Mouse (Mus musculus) bone marrow, adult 2 months (tissue): ENCODE results near the gene Rnf224. TPM values are rescaled to one million over a fixed set of nuclear protein-coding genes. Genes with fewer than 3 reads are reported as not detected.

Experiments
- H3K27ac ChIP-seq: fragments of 200-500 bp; 2 replicates; pipeline ENCODE4 v1.5.1; 2012; ENCODE audit warnings: low read depth, mild to moderate bottlenecking, control low read depth, inconsistent platforms, low read length; ENCODE audit not compliant: control insufficient read depth, poor library complexity, insufficient read depth
- H3K4me1 ChIP-seq: fragments of 200-500 bp; 2 replicates; pipeline ENCODE4 v1.6.1; 2011; ENCODE audit warnings: low read length; ENCODE audit not compliant: control insufficient read depth, insufficient read depth
- H3K4me3 ChIP-seq: fragments of 200-500 bp; replicated peaks from 2 replicates; pipeline ENCODE3; 2011; ENCODE audit warnings: mild to moderate bottlenecking, low read depth, low read length, control low read depth; ENCODE audit not compliant: control insufficient read depth
- CTCF ChIP-seq: fragments of 200-500 bp; IDR thresholded peaks from 2 replicates; pipeline ENCODE4 v1.5.1; 2011; ENCODE audit warnings: low read length, control low read depth; ENCODE audit not compliant: control insufficient read depth, insufficient read depth
- POLR2A ChIP-seq: fragments of 200-500 bp; IDR thresholded peaks from 2 replicates; pipeline ENCODE4 v1.6.1; 2011; ENCODE audit warnings: low read depth, mild to moderate bottlenecking, control low read depth, low read length, borderline replicate concordance; ENCODE audit not compliant: control insufficient read depth
- WGBS: fragments of 180-500 bp; shearing (Covaris S2); methylation state at CpG from one replicate; pipeline ENCODE4 v1.1.7; 2018; 5-methylcytosine and 5-hydroxymethylcytosine counted together
- polyA plus RNA-seq: library from polyadenylated mRNA; stranded (reverse); fragments of >200 nt; gene quantifications from 2 replicates; pipeline ENCODE4 v1.2.4, GENCODE M21; 2011; ENCODE audit warnings: low replicate concordance; ENCODE audit not compliant: missing spikeins, insufficient read depth, insufficient read length

Gene Rnf224
- polyA plus RNA-seq, 1 experiment = not detected

DNA sequence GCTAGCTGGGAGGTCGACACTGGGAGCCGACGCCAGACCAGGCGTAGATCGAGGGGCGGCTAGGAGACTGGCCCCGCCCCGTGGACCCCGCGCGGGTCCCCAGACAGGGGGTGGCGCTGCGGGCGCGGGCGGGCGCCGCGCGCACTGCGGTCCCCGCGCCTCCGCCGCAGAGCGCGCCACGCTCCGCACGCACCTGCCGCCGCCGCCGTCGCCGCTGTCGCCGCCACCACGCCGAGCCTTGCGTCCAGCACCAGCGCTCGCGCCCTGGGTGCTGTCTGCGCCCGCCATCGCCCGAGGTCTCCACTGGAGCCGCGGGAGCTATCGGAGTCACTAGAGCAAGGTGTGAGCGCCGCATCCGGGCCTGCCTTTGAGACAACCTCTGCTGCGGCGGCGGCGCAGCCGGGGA is 5.5 kb upstream of the Rnf224 start, which contains the start of the genes Rnf208 and Cysrt1:
TSS of gene Rnf208 (plus strand) at position 155 of the 406 bp plus-strand sequence.
TSS of gene Cysrt1 (minus strand) at position 352 of the 406 bp plus-strand sequence.
- Histone ChIP-seq H3K4me1 (peaks cover 2% of the 10 kb centered on the region), H3K27ac (no peak within 1 kb of the TSS; the same call in 1 of the 2 replicates), H3K4me3 (no peak within 1 kb of the TSS)
- no peak for TF ChIP-seq POLR2A
- TF ChIP-seq CTCF = no peak
- under 1% methylated on average over 56 of the region's 59 CpGs for WGBS

DNA sequence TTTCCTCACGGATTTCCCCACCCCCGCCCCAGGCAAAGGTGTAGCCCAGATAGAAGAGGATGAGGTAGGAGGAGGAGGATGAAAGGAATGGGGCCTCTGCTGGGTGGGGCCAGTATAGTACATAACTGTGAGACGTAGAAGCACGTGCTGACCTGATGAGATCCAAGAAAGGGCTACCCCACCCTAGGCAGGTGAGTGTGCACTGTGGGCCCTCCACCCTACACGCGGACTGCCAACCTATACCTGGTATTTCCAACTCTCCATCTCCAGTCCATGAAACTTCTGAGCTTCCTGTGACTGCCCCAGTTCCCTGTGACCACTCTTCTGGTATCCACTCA is 4.8 kb upstream of the Rnf224 start:
- H3K4me1 ChIP-seq = peaks cover 2% of the 10 kb centered on the region
- TF ChIP-seq POLR2A = no peak
- 23% methylated on average over 6 of the region's 6 CpGs for WGBS
- H3K27ac ChIP-seq = no peak overlapping the region
- H3K4me3 ChIP-seq = no peak overlapping the region

DNA sequence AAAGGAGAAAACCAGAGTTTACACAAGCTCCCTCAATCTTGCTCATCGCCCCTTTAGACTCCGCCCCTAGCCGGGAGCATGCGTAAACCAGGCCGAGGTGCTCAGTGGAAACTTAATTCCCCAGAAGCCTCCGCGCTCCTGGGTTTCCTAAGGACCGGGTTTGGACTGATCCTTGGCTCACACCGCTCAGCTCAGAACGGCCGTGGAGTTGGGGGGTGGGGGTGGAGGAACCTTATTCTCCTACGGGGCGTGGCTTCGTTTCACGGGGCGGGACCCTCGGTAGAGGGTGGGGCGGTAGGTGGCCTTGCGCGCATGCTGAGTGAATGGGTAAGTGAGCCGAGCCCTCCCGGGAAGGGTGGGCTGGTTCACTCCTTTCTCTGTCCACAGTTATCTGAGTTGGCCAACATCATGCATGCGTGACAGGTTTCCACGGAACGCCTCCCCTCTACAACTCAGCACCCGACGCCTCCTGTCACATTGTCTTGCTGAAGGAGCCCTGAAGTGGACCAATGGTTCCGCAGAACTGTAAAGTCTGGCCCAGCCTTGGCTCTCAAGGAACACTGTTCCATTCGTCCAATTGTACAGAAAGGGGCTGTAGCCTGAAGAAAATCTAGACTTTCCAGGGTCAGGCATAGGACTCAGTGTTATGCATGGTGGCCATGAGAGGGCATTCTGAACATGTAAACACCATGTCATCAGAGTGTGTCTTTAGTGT is 4.3 kb upstream of the Rnf224 start:
- peak overlapping the region; percentile 51 for H3K4me3 ChIP-seq
- TF ChIP-seq CTCF = no peak
- no peak for TF ChIP-seq POLR2A
- H3K4me1 ChIP-seq = peaks cover 2% of the 10 kb centered on the region
- 2% methylated on average over 29 of the region's 29 CpGs for WGBS
- H3K27ac ChIP-seq = no peak overlapping the region; the same call in 1 of the 2 replicates

DNA sequence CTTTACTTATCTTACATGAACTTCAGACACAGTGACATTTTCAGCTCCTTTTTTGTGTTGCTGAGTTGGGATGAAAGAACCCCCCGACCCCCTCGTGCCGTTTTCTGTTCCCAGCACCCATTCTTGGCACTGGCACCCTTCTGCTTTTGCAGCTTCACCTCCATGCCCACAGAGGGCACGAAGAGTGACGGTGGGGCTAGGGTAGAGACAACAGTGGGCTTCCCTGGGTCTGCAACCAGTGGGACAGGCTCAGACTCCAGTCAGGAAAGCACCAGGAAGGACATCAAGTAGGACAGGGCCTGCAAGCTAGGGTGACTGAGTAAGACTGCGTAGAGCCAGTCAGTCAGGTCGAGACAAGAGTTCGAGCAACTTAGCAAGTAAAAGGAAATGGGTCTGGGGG is 3.7 kb upstream of the Rnf224 start:
- TF ChIP-seq CTCF (no peak), POLR2A (no peak)
- Histone ChIP-seq H3K4me3 (no peak overlapping the region), H3K4me1 (peaks cover 2% of the 10 kb centered on the region), H3K27ac (no peak overlapping the region)
- 57% methylated on average over 8 of the region's 8 CpGs for WGBS

DNA sequence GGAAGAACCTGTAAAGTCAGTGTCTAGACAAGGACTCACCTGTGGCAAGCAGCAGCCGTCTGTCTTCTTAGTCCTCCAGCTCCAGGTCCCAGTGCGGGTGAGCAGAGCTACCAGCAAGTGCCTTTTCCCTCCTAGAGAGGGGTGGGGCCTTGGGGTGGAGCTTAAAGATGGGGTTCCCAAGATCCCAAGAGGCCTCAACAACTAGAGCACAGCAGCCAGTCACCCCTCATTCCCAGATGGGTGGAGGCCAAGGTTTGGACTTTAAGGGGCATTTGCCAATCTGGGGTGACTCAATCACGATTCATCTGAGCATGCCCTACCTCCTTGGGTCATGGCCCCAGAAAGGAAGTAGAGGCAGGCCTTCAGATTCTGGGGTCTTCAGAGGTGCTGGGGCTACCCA is 3.2 kb upstream of the Rnf224 start:
- H3K4me1 ChIP-seq = peaks cover 2% of the 10 kb centered on the region
- TF ChIP-seq POLR2A = no peak
- no peak overlapping the region for H3K4me3 ChIP-seq
- 83% methylated on average over 3 of the region's 3 CpGs for WGBS
- no peak overlapping the region for H3K27ac ChIP-seq

DNA sequence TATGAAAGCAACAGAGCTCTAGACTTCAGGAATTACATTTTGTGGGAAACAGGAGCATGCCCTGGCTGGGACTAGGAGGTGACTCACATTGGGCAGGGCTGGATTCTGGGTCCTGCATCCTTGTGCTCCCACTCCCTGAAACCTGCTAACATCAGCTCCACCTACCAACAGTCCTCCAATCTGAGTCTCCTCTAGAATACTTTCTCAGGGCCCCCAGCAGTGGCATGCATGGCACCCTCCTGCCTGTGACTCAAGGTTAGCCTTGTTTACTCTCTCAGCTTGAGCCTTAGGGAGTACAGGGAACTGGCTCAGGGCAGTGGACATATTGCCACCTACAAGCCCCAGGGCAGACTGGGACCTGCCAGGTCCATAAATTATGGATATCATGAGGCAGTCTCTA is 1.5 kb upstream of the Rnf224 start:
- H3K4me3 ChIP-seq = no peak overlapping the region
- TF ChIP-seq CTCF (no peak), POLR2A (no peak)
- H3K27ac ChIP-seq = no peak overlapping the region
- H3K4me1 ChIP-seq = peaks cover 2% of the 10 kb centered on the region

DNA sequence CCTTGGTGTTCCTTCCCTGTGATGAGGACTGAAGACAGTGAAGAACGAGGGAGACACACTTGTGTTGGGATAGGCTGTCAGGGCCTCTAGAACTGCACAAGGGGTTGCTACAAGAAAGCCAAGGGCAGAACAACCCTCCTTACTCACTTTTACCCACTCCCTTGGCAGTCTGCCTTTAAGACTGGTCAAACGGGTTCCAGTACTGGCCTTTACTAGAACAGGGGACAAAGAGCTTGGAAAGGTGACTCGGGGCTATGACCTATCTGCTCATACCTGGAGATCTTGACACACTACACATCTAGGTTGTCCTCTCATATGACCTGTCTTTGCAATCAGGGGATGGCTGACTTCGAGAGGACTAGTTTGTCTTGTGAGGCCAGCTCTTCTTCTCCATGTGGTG is 935 bp upstream of the Rnf224 start:
- Histone ChIP-seq H3K4me3 (no peak overlapping the region), H3K27ac (no peak overlapping the region), H3K4me1 (peaks cover 2% of the 10 kb centered on the region)
- TF ChIP-seq CTCF = no peak
- no peak for TF ChIP-seq POLR2A
- 67% methylated on average over 4 of the region's 4 CpGs for WGBS

DNA sequence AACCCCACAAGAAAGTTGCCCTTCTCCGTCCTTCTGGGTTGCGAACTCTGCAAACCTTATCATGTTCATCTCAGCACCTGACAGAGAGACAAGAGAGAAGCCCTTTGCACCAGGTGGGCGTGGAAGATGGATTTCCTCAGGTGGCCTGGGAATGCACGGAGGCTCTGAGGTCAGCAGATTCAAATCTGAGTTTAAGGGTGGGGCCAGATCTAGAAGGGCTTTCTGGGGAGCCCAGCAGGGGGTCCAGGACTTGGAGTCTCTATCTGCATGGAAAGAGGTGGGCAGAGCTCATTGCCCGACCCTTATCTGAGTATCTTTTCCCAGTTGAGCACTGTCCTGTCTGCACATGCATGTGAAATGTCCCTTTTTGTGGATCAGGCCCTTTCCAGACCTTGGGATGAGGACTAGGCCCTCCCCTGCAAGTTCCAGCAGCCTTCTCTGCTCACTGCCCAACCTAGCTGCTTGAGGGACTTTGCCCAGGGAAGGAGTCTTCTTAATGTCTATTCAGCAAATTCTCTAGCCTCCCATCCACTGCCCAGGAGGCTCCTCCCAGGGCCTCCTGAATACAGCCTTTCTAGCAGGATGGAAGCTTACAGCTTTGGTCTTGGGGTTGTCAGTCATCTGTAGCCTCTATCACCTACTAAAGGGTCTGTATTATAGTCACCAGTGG is 1.9 kb downstream of the Rnf224 start:
- H3K4me1 ChIP-seq = no peaks in the 10 kb centered on the region; the same call in 1 of the 2 replicates
- TF ChIP-seq CTCF = no peak
- no peak for TF ChIP-seq POLR2A
- H3K27ac ChIP-seq = no peak overlapping the region
- H3K4me3 ChIP-seq = no peak overlapping the region
- 72% methylated on average over 5 of the region's 5 CpGs for WGBS

DNA sequence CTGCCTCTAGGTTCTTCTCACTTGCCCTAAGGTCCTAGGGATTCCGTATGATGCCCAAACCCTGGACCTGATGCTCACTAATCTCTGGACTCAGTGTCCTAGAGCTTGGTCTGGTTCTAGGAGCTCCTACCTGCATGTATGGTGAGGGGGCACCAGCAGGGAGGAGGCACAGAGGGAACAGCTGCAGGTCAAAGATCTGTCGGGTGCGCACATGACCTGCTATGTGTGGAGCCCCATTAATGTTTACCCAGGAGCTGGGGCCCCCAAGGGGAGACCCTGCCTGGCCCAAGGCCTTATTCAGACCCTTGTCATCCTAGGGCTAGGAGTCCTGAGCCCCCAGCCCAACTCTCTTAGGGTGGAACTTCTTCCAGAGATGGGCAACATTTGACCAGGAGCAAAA is 2.5 kb downstream of the Rnf224 start, which contains the start of gene Slc34a3:
TSS of gene Slc34a3 (minus strand) at position 315 of the 400 bp plus-strand sequence.
- TF ChIP-seq POLR2A = no peak
- no peak for TF ChIP-seq CTCF
- no peaks in the 10 kb centered on the region; the same call in 1 of the 2 replicates for H3K4me1 ChIP-seq
- WGBS = 51% methylated on average over 3 of the region's 3 CpGs
- no peak within 1 kb of the TSS for H3K27ac ChIP-seq
- no peak within 1 kb of the TSS for H3K4me3 ChIP-seq
